Mouse (Mus musculus): ENCODE results near the gene Rnf113a1. TPM values are rescaled to one million over a fixed set of nuclear protein-coding genes. Genes with fewer than 3 reads are reported as not detected.
"Not testable (repeated sequence)": the region's sequence is repeated elsewhere in the genome, so short reads cannot be mapped to it uniquely, and the experiment has no call there.

Rnf113a1 gene
- 13.1 and 13.3 TPM in 2 replicates for polyA plus RNA-seq (2014; fragmentation: Nextera tagmentation; extraction: Ambion mirVana)

DNA sequence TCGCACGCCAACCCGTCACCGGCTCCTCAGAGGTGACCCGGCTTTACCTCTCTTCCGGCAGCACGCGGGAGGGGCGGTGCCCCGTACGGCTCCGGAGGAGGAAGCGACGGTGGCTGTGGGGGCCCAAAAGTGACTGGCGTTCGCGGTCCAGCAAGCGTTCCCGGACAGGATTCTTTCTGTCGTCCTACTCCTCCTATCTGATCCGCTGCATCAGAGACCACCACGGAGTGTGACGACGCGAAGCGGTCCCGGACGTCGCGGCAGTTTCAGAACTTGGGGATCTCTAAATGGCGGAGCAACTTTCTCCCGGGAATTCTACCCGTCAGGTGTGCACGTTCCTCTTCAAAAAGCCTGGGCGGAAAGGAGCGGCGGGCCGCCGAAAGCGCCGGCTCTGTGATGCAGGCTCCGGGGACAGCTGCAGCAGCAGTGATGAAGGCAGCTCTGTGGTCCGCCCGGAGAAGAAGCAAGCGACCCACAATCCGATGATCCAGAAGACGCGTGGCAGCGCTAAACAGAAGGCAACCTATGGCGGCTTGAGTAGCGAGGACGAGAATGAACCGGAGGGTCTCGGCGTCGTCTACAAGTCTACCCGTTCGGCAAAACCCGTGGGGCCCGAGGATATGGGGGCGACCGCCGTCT, at the start of gene Rnf113a1, which contains the start of gene Ndufa1:
Gene Rnf113a1, plus strand, starts transcription at position 141 of the 639 bp plus-strand sequence.
Gene Ndufa1, minus strand, starts transcription at position 59 of the 639 bp plus-strand sequence.
- 16% methylated on average over 57 of the region's 63 CpGs for WGBS
- H3K27ac ChIP-seq (ENCODE audit: low read depth, low read length), result no peak within 1 kb of the TSS

GRCm38 (mm10) chrX:37141732-37142131, 49.3 kb upstream of the Rnf113a1 start:
- ATAC-seq (replicated peaks; ENCODE audit: low FRiP score) (no peak), DNase-seq (ENCODE audit: low spot score) (no peak)
- no peaks in the 10 kb centered on the region for H3K27me3 ChIP-seq (ENCODE audit: control insufficient read depth, insufficient read depth, low read length)
- no peak overlapping the region for H3K4me2 ChIP-seq (ENCODE audit: low read depth, low read length, severe bottlenecking)
- no peaks in the 10 kb centered on the region for H3K4me1 ChIP-seq (replicated peaks; ENCODE audit: control insufficient read depth, insufficient read depth, low read length)
- H3K4me3 ChIP-seq (ENCODE audit: low read depth, low read length), result no peak overlapping the region
- H3K27ac ChIP-seq (ENCODE audit: low read depth, low read length), result no peak overlapping the region
- H3K9ac ChIP-seq (ENCODE audit: low read length), result no peak overlapping the region
- H3K9me3 ChIP-seq (ENCODE audit: control insufficient read depth, low read length), result no peaks in the 10 kb centered on the region
- WGBS, result 88% methylated on average over 3 of the region's 3 CpGs
- no peaks in the 10 kb centered on the region for H3K36me3 ChIP-seq (ENCODE audit: control insufficient read depth, insufficient read depth, low read length)

More for the DNA sequence above, at the start of gene Rnf113a1, which contains the start of gene Ndufa1:
- Histone ChIP-seq H3K4me1 (replicated peaks; ENCODE audit: control insufficient read depth, insufficient read depth, low read length) (no peaks in the 10 kb centered on the region), H3K36me3 (ENCODE audit: control insufficient read depth, insufficient read depth, low read length) (no peaks in the 10 kb centered on the region), H3K4me3 (ENCODE audit: low read depth, low read length) (peak within 1 kb of the TSS; percentile 50), H3K9me3 (ENCODE audit: control insufficient read depth, low read length) (no peaks in the 10 kb centered on the region), H3K27me3 (ENCODE audit: control insufficient read depth, insufficient read depth, low read length) (no peaks in the 10 kb centered on the region), H3K9ac (ENCODE audit: low read length) (peak within 1 kb of the TSS; percentile 56), H3K4me2 (ENCODE audit: low read depth, low read length, severe bottlenecking) (peak within 1 kb of the TSS; percentile 62)
- peak; percentile 89 for DNase-seq (ENCODE audit: low spot score)
- ATAC-seq (replicated peaks; ENCODE audit: low FRiP score), result peak; percentile 92

DNA sequence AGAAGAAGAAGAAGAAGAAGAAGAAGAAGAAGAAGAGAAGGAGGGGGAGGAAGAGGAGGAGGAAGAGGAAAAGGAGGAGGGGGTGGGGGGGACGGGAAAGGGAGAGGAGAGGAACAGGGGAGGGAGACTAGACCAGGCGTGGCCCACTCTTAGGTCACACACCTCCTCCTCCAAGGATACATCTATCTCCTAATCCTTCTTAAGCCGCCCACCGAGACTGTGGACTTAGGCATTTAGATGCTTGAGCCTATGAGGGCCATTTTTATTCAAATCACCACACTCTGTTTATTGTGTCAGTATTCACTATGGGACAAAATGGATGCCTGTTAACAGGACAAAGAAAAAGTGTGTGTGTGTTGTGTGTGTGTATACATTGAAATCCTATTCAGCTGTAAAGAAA, 46.5 kb upstream of the Rnf113a1 start:
- DNase-seq (ENCODE audit: low spot score); H3K9me3 ChIP-seq (ENCODE audit: control insufficient read depth, low read length); H3K4me2 ChIP-seq (ENCODE audit: low read depth, low read length, severe bottlenecking); ATAC-seq (replicated peaks; ENCODE audit: low FRiP score); H3K36me3 ChIP-seq (ENCODE audit: control insufficient read depth, insufficient read depth, low read length); H3K4me3 ChIP-seq (ENCODE audit: low read depth, low read length); H3K4me1 ChIP-seq (replicated peaks; ENCODE audit: control insufficient read depth, insufficient read depth, low read length); H3K27me3 ChIP-seq (ENCODE audit: control insufficient read depth, insufficient read depth, low read length); H3K27ac ChIP-seq (ENCODE audit: low read depth, low read length); H3K9ac ChIP-seq (ENCODE audit: low read length): not testable (repeated sequence)
- 43% methylated on average over 1 of the region's 4 CpGs for WGBS

DNA sequence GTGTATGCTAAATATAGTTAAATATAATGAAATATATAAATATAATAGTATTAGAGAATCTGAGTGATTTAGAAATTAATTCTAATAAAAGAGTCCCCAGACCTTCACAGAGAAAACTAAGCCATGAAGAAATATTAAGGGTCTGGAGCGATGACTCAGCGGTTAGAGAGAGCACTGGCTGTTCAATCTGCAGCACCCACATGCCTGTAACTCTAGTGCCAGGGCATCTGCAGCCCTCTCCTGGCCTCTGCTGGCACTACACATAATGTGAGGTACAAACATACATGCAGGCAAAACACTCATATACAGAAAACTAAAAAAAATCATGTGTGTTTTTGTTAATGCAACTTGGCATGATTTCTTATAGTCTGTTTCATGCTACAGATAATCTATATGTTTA, 46.1 kb upstream of the Rnf113a1 start:
- DNase-seq (ENCODE audit: low spot score) (no peak), ATAC-seq (replicated peaks; ENCODE audit: low FRiP score) (no peak)
- H3K4me3 ChIP-seq (ENCODE audit: low read depth, low read length), result no peak overlapping the region
- H3K9ac ChIP-seq (ENCODE audit: low read length), result no peak overlapping the region
- WGBS, result 93% methylated on average over 2 of the region's 2 CpGs
- H3K36me3 ChIP-seq (ENCODE audit: control insufficient read depth, insufficient read depth, low read length), result no peaks in the 10 kb centered on the region
- H3K27ac ChIP-seq (ENCODE audit: low read depth, low read length), result no peak overlapping the region
- no peaks in the 10 kb centered on the region for H3K9me3 ChIP-seq (ENCODE audit: control insufficient read depth, low read length)
- no peaks in the 10 kb centered on the region for H3K27me3 ChIP-seq (ENCODE audit: control insufficient read depth, insufficient read depth, low read length)
- H3K4me2 ChIP-seq (ENCODE audit: low read depth, low read length, severe bottlenecking), result no peak overlapping the region
- H3K4me1 ChIP-seq (replicated peaks; ENCODE audit: control insufficient read depth, insufficient read depth, low read length), result no peaks in the 10 kb centered on the region

DNA sequence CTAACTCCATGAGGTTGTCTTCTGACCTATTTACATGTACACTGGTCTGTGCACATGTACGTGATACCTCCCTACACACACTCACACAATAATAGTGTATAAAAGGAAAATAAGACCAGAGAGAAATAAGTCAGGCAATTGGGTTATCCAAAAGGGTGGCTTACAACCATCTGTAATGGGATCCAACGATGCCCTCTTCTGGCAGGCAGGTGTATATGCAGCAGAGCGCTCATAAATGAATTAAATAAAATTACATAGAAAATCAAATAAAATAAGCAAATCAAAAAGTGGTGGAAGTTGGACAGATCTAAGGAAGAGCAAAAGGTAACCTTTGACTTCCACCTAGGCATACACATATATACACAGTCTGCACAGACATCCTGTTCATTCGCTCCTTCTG, 33.2 kb upstream of the Rnf113a1 start:
- 65% methylated on average over 4 of the region's 4 CpGs for WGBS
- H3K9ac ChIP-seq (ENCODE audit: low read length), result no peak overlapping the region
- DNase-seq (ENCODE audit: low spot score), result no peak
- no peak for ATAC-seq (replicated peaks; ENCODE audit: low FRiP score)
- H3K27me3 ChIP-seq (ENCODE audit: control insufficient read depth, insufficient read depth, low read length), result no peaks in the 10 kb centered on the region
- no peak overlapping the region for H3K27ac ChIP-seq (ENCODE audit: low read depth, low read length)
- H3K36me3 ChIP-seq (ENCODE audit: control insufficient read depth, insufficient read depth, low read length), result no peaks in the 10 kb centered on the region
- H3K4me1 ChIP-seq (replicated peaks; ENCODE audit: control insufficient read depth, insufficient read depth, low read length), result no peaks in the 10 kb centered on the region
- H3K9me3 ChIP-seq (ENCODE audit: control insufficient read depth, low read length), result no peaks in the 10 kb centered on the region
- no peak overlapping the region for H3K4me3 ChIP-seq (ENCODE audit: low read depth, low read length)
- H3K4me2 ChIP-seq (ENCODE audit: low read depth, low read length, severe bottlenecking), result no peak overlapping the region

- no peak overlapping the region for H3K27ac ChIP-seq (ENCODE audit: low read depth, low read length)
- no peak overlapping the region for H3K4me2 ChIP-seq (ENCODE audit: low read depth, low read length, severe bottlenecking)
- no peaks in the 10 kb centered on the region for H3K4me1 ChIP-seq (replicated peaks; ENCODE audit: control insufficient read depth, insufficient read depth, low read length)
- no peak for ATAC-seq (replicated peaks; ENCODE audit: low FRiP score)
- no peaks in the 10 kb centered on the region for H3K9me3 ChIP-seq (ENCODE audit: control insufficient read depth, low read length)
- no peak for DNase-seq (ENCODE audit: low spot score)
- 78% methylated on average over 10 of the region's 10 CpGs for WGBS
- no peaks in the 10 kb centered on the region for H3K27me3 ChIP-seq (ENCODE audit: control insufficient read depth, insufficient read depth, low read length)
- H3K36me3 ChIP-seq (ENCODE audit: control insufficient read depth, insufficient read depth, low read length), result no peaks in the 10 kb centered on the region
- H3K4me3 ChIP-seq (ENCODE audit: low read depth, low read length), result no peak overlapping the region
- no peak overlapping the region for H3K9ac ChIP-seq (ENCODE audit: low read length)
These were observed 29.9 kb upstream of the Rnf113a1 start for GRCm38 (mm10) chrX:37161169-37161568.

- Histone ChIP-seq H3K27me3 (ENCODE audit: control insufficient read depth, insufficient read depth, low read length) (no peaks in the 10 kb centered on the region), H3K4me1 (replicated peaks; ENCODE audit: control insufficient read depth, insufficient read depth, low read length) (no peaks in the 10 kb centered on the region), H3K36me3 (ENCODE audit: control insufficient read depth, insufficient read depth, low read length) (no peaks in the 10 kb centered on the region), H3K4me3 (ENCODE audit: low read depth, low read length) (no peak overlapping the region), H3K27ac (ENCODE audit: low read depth, low read length) (no peak overlapping the region), H3K4me2 (ENCODE audit: low read depth, low read length, severe bottlenecking) (no peak overlapping the region), H3K9ac (ENCODE audit: low read length) (no peak overlapping the region), H3K9me3 (ENCODE audit: control insufficient read depth, low read length) (no peaks in the 10 kb centered on the region)
- 76% methylated on average over 18 of the region's 18 CpGs for WGBS
- DNase-seq (ENCODE audit: low spot score) (no peak), ATAC-seq (replicated peaks; ENCODE audit: low FRiP score) (no peak)
These were observed 27.9 kb upstream of the Rnf113a1 start for GRCm38 (mm10) chrX:37163115-37163514.

- WGBS, result 45% methylated on average over 3 of the region's 3 CpGs
These were observed 24.0 kb upstream of the Rnf113a1 start for GRCm38 (mm10) chrX:37167085-37167484.

DNA sequence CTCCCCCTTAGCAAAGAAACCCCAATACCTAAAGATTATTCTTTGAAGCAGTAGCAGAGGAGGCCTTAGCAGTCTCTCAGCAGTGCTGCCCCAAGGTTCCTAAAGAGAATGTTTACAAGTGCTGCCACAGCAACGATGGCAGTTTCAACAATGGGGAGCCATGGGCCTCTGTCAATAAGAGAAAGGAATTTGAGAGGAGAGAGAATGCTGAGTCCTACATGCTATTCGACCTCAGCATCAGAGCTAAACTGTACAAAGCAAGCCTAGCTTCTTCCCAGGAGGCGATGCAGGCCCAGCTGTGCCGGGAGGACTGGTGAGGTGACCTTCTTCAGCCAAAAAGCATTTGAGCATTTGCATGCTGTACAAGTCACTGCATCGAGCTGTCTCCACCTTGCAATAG, 22.3 kb upstream of the Rnf113a1 start, which contains the start of gene Akap14:
Gene Akap14, minus strand, starts transcription at position 101 of the 400 bp plus-strand sequence.
- Histone ChIP-seq H3K4me1 (replicated peaks; ENCODE audit: control insufficient read depth, insufficient read depth, low read length) (no peaks in the 10 kb centered on the region), H3K36me3 (ENCODE audit: control insufficient read depth, insufficient read depth, low read length) (no peaks in the 10 kb centered on the region), H3K9ac (ENCODE audit: low read length) (no peak within 1 kb of the TSS), H3K9me3 (ENCODE audit: control insufficient read depth, low read length) (no peaks in the 10 kb centered on the region), H3K27me3 (ENCODE audit: control insufficient read depth, insufficient read depth, low read length) (no peaks in the 10 kb centered on the region), H3K4me2 (ENCODE audit: low read depth, low read length, severe bottlenecking) (no peak within 1 kb of the TSS), H3K4me3 (ENCODE audit: low read depth, low read length) (no peak within 1 kb of the TSS), H3K27ac (ENCODE audit: low read depth, low read length) (no peak within 1 kb of the TSS)
- DNase-seq (ENCODE audit: low spot score) (no peak), ATAC-seq (replicated peaks; ENCODE audit: low FRiP score) (no peak)
- WGBS, result 49% methylated on average over 5 of the region's 5 CpGs

More at GRCm38 (mm10) chrX:37167085-37167484, 24.0 kb upstream of the Rnf113a1 start:
- Histone ChIP-seq H3K4me3 (ENCODE audit: low read depth, low read length) (no peak overlapping the region), H3K27me3 (ENCODE audit: control insufficient read depth, insufficient read depth, low read length) (no peaks in the 10 kb centered on the region), H3K36me3 (ENCODE audit: control insufficient read depth, insufficient read depth, low read length) (no peaks in the 10 kb centered on the region), H3K27ac (ENCODE audit: low read depth, low read length) (no peak overlapping the region), H3K9ac (ENCODE audit: low read length) (no peak overlapping the region), H3K9me3 (ENCODE audit: control insufficient read depth, low read length) (no peaks in the 10 kb centered on the region), H3K4me2 (ENCODE audit: low read depth, low read length, severe bottlenecking) (no peak overlapping the region), H3K4me1 (replicated peaks; ENCODE audit: control insufficient read depth, insufficient read depth, low read length) (no peaks in the 10 kb centered on the region)
- DNase-seq (ENCODE audit: low spot score), result no peak
- ATAC-seq (replicated peaks; ENCODE audit: low FRiP score), result no peak
